Mouse (Mus musculus) midbrain, embryonic 11.5 days (tissue): ENCODE measurements at regions not wholly inside any gene's neighbourhood (a gene's known extent, or its start where the extent isn't known, plus 50 kb on each side); places are given as distances from the start of the nearest gene placed in this dataset.

Source experiments
- ATAC-seq: fragments of 200-750 bp; cut with Nextera tagmentation; 2 replicates; pipeline ENCODE4 v1.8.0; 2017; ENCODE audit warnings: moderate TSS enrichment, moderate library complexity; ENCODE audit not compliant: low FRiP score
- DNase-seq: peaks from one replicate; pipeline ENCODE4 v3.0.0; 2015; ENCODE audit warnings: low spot score; ENCODE audit errors: missing footprints
- H3K27ac ChIP-seq: fragments of 300-500 bp; sonication (generic); 2 replicates; pipeline ENCODE4 v1.5.1; 2014; ENCODE audit warnings: low read depth, low read length
- H3K27me3 ChIP-seq: fragments of 300-500 bp; sonication (generic); 2 replicates; pipeline ENCODE4 v1.6.1; 2014; ENCODE audit warnings: mild to moderate bottlenecking, low read length, moderate library complexity, mixed read lengths; ENCODE audit not compliant: control insufficient read depth, insufficient read depth
- H3K36me3 ChIP-seq: fragments of 300-500 bp; sonication (generic); 2 replicates; pipeline ENCODE4 v1.6.1; 2014; ENCODE audit warnings: mild to moderate bottlenecking, low read length, moderate library complexity, mixed read lengths; ENCODE audit not compliant: control insufficient read depth, insufficient read depth
- H3K4me1 ChIP-seq: fragments of 300-500 bp; sonication (generic); 2 replicates; pipeline ENCODE4 v1.6.1; 2014; ENCODE audit warnings: low read length; ENCODE audit not compliant: control insufficient read depth, insufficient read depth
- H3K4me2 ChIP-seq: fragments of 300-500 bp; sonication (generic); 2 replicates; pipeline ENCODE4 v1.6.1; 2014; ENCODE audit warnings: mild to moderate bottlenecking, moderate library complexity
- H3K4me3 ChIP-seq: fragments of 300-500 bp; sonication (generic); 2 replicates; pipeline ENCODE4 v1.5.1; 2014; ENCODE audit warnings: low read depth, low read length
- H3K9ac ChIP-seq: fragments of 300-500 bp; sonication (generic); 2 replicates; pipeline ENCODE4 v1.6.1; 2014; ENCODE audit warnings: low read length
- H3K9me3 ChIP-seq: fragments of 300-500 bp; sonication (generic); 2 replicates; pipeline ENCODE4 v1.6.1; 2016; ENCODE audit warnings: low read length; ENCODE audit not compliant: control insufficient read depth
- WGBS: fragments of 180-500 bp; shearing (Covaris S2); extraction: QIAGEN DNeasy Blood & Tissue Kit; methylation state at CpG from one replicate; pipeline ENCODE4 v1.1.7; 2014; 5-methylcytosine and 5-hydroxymethylcytosine counted together

DNA sequence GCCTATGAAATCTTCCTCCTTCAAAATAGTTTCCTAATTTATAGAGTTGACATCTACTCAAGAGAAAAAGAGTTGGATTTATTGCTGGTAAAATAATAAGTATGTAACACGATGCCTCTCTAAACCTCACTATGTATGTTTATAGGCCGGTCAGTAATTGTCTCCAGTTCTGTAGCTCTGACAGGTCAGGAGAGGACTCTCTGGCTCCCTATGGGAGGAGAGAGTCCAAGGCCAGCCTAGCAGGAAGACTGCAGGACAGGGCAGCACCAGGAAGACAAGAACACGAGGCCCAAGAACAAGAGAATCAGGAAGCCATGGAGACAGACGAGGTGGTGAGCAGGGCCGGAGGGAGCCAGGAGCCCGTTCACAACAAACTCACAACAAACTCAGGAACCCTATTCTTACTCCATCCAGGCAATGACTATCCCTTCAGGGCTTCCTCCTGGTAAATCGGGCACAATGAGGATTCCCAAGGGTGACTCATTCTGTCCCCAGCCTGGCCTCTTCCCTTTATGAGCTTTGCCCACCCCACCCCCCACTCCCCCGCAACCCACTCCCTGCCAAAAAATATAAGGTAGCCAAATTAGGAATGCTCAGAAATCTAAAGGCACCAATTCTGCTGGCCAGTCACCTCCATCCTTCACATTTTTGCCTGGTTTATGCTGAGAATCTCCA, 244.7 kb upstream of the Zfp637 start:
- 88% methylated on average over 8 of the region's 8 CpGs for WGBS
- DNase-seq, result no peak
- ATAC-seq, result no peak

DNA sequence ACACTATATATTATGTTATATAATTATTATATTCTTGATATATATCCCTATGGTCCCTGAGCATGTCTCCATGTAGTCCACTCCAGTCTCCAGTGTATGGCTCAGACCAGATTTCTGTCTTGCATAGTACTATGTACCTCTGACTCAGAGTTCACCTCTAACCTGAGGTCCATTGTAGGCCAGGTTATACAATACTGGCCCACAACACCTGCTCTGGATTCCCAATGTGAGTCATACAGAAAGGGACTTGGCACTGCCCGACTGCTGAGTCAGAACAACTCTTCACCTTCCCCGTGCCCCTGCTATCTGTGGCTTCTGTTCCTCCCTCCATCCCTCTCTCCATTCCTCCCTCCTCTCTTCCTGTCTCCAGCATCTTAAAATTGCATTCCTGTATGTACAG, 236.1 kb upstream of the Zfp637 start:
- Histone ChIP-seq H3K4me2 (no peak overlapping the region), H3K27me3 (no peaks in the 10 kb centered on the region), H3K36me3 (no peaks in the 10 kb centered on the region), H3K4me3 (no peak overlapping the region), H3K9ac (no peak overlapping the region), H3K4me1 (no peaks in the 10 kb centered on the region), H3K9me3 (peaks cover 3% of the 10 kb centered on the region; the same call in 1 of the 2 replicates), H3K27ac (no peak overlapping the region)
- WGBS, result 90% methylated on average over 2 of the region's 2 CpGs
- no peak for DNase-seq
- ATAC-seq, result no peak

More for the DNA sequence above, 244.7 kb upstream of the Zfp637 start:
- Histone ChIP-seq H3K4me3 (no peak overlapping the region), H3K9ac (no peak overlapping the region), H3K9me3 (no peaks in the 10 kb centered on the region), H3K27ac (no peak overlapping the region), H3K27me3 (no peaks in the 10 kb centered on the region), H3K4me2 (no peak overlapping the region), H3K36me3 (no peaks in the 10 kb centered on the region), H3K4me1 (no peaks in the 10 kb centered on the region)

DNA sequence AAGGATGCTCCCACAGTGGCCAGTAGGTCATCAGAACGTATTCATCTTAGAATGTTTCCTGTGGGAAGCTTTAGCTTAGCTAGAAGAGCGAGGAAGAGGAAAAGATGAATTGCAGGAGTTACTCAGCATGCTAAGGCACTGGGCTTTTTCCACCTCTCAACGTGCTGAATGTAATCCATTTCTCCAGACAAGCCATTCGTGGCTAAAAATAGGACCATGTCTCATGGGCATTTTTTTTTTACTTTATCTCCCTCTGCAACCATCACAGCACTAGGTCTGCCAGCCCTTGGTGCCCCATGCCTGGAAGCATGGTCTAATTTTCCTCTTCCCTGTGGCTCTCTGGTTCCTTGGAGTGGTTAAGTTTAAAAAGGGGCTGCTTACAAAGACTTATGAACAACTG, 235.3 kb upstream of the Zfp637 start:
- no peak overlapping the region for H3K4me3 ChIP-seq
- peaks cover 3% of the 10 kb centered on the region; the same call in 1 of the 2 replicates for H3K9me3 ChIP-seq
- H3K36me3 ChIP-seq, result no peaks in the 10 kb centered on the region
- H3K9ac ChIP-seq, result no peak overlapping the region
- 85% methylated on average over 4 of the region's 4 CpGs for WGBS
- no peak overlapping the region for H3K27ac ChIP-seq
- no peaks in the 10 kb centered on the region for H3K4me1 ChIP-seq
- H3K27me3 ChIP-seq, result no peaks in the 10 kb centered on the region
- no peak overlapping the region for H3K4me2 ChIP-seq
- ATAC-seq, result no peak
- DNase-seq, result no peak

DNA sequence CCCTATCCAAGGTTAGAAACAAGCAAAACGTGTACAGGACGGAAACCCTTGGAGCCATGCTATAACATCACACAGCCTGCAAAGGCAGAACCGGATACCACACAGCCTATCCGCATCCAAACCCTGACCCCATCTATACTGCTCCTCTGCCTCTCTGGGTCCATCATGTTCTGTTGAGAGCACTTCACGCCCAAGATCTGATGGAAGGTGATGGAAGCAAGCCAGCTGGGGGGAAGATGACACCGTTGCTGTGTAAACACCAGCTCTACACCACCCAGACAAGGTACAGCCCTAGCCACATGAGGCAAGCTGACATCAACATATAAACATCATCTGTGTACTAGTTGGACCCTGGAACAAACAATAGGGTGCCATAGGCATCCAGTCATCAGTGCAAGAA, 234.8 kb upstream of the Zfp637 start:
- Histone ChIP-seq H3K9ac (no peak overlapping the region), H3K27ac (no peak overlapping the region), H3K9me3 (peaks cover 3% of the 10 kb centered on the region; the same call in 1 of the 2 replicates), H3K27me3 (no peaks in the 10 kb centered on the region), H3K4me2 (no peak overlapping the region), H3K4me3 (no peak overlapping the region), H3K4me1 (no peaks in the 10 kb centered on the region), H3K36me3 (no peaks in the 10 kb centered on the region)
- ATAC-seq, result no peak
- WGBS, result 86% methylated on average over 6 of the region's 6 CpGs
- DNase-seq, result no peak

DNA sequence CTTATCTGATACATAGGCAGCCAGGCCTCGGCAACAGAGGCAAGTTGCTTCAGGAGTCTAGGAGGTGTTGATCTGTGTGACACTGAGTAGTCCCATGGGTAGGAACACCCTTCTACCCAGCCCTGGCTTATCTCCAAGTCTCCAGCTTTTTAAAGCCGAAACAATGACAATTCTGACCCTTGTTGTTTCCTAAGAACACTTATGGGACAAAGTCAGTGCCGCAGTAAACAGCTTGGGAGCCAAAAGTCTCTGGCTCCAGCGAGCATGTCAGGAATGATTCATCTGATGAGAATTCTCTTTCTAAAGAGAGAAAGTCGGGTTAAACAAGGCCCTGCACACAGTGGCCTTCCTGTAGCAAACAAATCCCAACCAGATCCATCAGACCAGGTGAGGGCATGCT, 234.0 kb upstream of the Zfp637 start:
- ATAC-seq (no peak), DNase-seq (no peak)
- H3K4me2 ChIP-seq, result no peak overlapping the region
- H3K4me3 ChIP-seq, result no peak overlapping the region
- no peaks in the 10 kb centered on the region for H3K36me3 ChIP-seq
- no peak overlapping the region for H3K27ac ChIP-seq
- no peaks in the 10 kb centered on the region for H3K27me3 ChIP-seq
- peaks cover 3% of the 10 kb centered on the region; the same call in 1 of the 2 replicates for H3K9me3 ChIP-seq
- whole genome bisulfite sequencing, result 76% methylated on average over 5 of the region's 5 CpGs
- H3K9ac ChIP-seq, result no peak overlapping the region
- no peaks in the 10 kb centered on the region for H3K4me1 ChIP-seq

DNA sequence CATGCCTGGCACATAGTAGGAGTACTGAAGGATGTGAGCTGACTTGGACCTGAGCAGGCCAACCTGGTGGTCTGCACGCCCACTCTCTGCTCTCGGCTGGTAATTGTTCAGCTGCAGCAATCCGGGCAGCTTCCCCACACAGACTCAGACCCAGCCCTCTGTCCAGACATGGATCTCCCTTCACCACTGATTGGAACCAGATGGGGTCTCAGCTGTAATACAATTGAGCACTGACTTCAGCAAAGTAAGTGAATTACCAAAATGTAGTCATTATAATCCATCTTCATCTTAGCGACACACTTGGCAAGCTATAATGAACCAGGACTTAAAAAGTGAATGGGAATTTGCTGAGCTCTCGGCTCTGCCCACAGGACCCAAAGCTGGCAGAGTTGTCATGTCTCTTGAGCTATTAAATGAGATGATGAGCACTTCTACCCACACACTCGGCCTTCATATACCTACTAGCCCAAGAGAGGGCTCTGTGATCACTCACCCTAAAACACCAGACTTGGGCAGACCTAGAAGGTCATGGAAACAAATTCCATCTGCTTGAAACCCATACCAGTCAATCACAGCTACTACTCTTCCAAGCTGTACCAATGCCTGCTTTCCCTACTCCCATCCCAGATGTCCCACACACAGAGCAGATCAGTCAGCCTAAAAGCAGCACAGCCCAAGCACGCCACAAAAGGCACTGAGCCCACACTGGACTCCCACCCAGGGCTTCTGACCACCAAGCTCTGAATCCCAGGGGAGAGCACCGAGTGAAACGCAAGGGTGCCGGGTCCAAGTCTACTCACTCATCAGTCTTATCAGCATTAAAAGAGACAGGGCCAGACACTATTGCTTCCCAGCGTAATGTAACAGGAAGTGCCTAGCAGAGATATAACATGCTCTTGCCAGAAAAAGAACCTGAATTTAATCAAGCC, 231.2 kb upstream of the Zfp637 start:
- 81% methylated on average over 11 of the region's 11 CpGs for WGBS
- no peak overlapping the region for H3K9ac ChIP-seq
- no peak overlapping the region for H3K27ac ChIP-seq
- H3K27me3 ChIP-seq, result no peaks in the 10 kb centered on the region
- DNase-seq (no peak), ATAC-seq (no peak)
- no peaks in the 10 kb centered on the region for H3K4me1 ChIP-seq
- H3K4me2 ChIP-seq, result no peak overlapping the region
- no peaks in the 10 kb centered on the region for H3K36me3 ChIP-seq
- H3K9me3 ChIP-seq, result no peaks in the 10 kb centered on the region
- H3K4me3 ChIP-seq, result no peak overlapping the region

DNA sequence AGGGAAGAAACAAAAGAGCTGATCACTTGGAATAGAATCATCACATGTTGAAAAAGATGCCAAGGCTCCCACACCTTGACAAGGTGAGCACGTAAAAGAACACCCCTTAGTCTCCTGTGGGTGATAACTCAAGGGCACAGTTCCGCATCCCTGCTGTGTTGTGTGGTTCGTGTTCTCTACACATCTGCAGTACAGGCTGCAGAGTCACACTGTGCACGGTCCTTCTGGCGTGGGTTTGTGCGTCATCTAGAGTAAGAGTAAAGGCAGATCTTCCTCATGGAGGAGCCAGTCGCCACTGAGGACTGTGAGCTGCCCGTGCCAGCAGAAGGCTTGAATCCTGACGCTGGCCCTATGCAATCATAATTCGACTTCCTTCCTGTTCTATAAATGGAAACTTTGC, 229.7 kb upstream of the Zfp637 start:
- Histone ChIP-seq H3K9me3 (no peaks in the 10 kb centered on the region), H3K9ac (no peak overlapping the region), H3K27me3 (no peaks in the 10 kb centered on the region), H3K4me3 (no peak overlapping the region), H3K4me1 (no peaks in the 10 kb centered on the region), H3K36me3 (no peaks in the 10 kb centered on the region), H3K27ac (no peak overlapping the region), H3K4me2 (no peak overlapping the region)
- ATAC-seq, result no peak
- 93% methylated on average over 10 of the region's 10 CpGs for whole genome bisulfite sequencing
- DNase-seq, result no peak

DNA sequence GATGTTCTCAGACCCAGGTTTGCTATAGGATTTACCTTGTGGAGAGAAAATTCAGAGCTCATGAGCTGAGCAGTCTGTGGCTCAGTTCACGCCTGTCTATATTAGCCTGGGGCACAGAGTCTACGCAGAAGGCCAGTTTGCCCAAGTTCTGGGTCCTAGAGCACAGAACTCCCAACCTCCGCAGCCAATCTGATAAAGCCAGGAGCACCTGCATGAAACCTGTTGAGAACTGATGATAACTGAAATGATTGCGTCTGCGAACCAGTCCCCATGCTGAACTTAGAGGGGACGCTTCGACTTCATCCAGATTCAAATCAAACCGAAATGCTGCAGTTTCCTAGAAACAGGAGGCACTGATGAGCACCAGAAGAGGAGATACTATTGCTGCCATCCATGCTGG, 229.0 kb upstream of the Zfp637 start:
- Histone ChIP-seq H3K4me3 (no peak overlapping the region), H3K9me3 (no peaks in the 10 kb centered on the region), H3K36me3 (no peaks in the 10 kb centered on the region), H3K27ac (no peak overlapping the region), H3K27me3 (no peaks in the 10 kb centered on the region), H3K4me2 (no peak overlapping the region), H3K4me1 (no peaks in the 10 kb centered on the region), H3K9ac (no peak overlapping the region)
- no peak for DNase-seq
- no peak for ATAC-seq
- WGBS, result 85% methylated on average over 8 of the region's 8 CpGs

DNA sequence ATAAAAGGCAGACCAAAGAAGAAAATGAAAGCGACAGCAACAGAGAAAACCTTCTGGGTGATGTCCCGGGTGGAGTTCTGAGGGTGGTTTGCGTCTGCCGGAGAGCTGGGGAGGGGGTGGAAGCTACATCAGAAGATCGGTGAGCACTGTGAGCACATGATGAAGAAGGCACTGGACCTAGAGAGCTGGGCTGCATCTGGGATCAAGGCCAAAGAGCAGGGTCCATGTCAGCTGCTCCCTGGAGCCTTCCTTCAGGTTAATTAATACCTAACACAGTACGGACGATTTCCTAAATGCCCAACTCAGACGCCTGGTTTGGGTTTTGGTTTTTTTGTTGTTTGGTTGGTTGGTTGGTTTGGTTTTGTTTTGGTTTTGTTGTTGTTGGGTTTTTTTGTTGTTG, 228.6 kb upstream of the Zfp637 start:
- ATAC-seq (no peak), DNase-seq (no peak)
- H3K27me3 ChIP-seq, result no peaks in the 10 kb centered on the region
- no peak overlapping the region for H3K4me3 ChIP-seq
- no peak overlapping the region for H3K4me2 ChIP-seq
- no peaks in the 10 kb centered on the region for H3K4me1 ChIP-seq
- WGBS, result 87% methylated on average over 8 of the region's 8 CpGs
- H3K9me3 ChIP-seq, result no peaks in the 10 kb centered on the region
- no peak overlapping the region for H3K9ac ChIP-seq
- H3K36me3 ChIP-seq, result no peaks in the 10 kb centered on the region
- H3K27ac ChIP-seq, result no peak overlapping the region
